Mouse (Mus musculus): ENCODE measurements around the gene Gm11239.
"Not testable (repeated sequence)": the region's sequence is repeated elsewhere in the genome, so short reads cannot be mapped to it uniquely, and the experiment has no call there.

DNA sequence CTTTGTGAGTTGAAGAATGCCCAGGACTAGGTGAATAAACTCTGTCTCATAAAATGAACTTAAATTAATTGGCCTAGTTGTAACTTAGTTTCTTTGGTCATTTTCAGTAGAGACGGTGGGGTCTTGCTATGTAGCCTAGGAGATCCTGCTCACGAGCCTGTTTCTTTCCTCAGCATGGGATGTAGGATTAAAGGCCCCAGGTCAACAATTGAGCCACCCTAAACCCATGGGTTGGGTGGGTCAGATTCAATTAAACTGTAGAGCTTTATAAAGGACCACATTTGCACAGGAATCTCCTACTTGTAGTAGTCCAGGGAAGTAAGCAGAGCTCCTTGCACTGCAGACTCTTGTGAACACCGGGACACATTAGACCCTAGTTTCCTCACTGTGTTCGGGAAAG lies 15.1 kb downstream of the Gm11239 start, which contains the start of gene Gm428:
- not testable (repeated sequence) for TF ChIP-seq POLR2A (IDR thresholded peaks at IDR 0.05; ENCODE audit: low read depth, low read length); CTCF (IDR thresholded peaks at IDR 0.05; ENCODE audit: extremely low read depth, insufficient read depth, insufficient read length, insufficient replicate concordance)
